Mouse (Mus musculus) forebrain, postnatal 0 days (tissue): ENCODE results near the gene Them7. TPM values are rescaled to one million over a fixed set of nuclear protein-coding genes. Genes with fewer than 3 reads are reported as not detected.
A peak's percentile ranks its signal among the peaks of the same experiment; 100 is the strongest.

ENCODE experiments used
- ATAC-seq: fragments of 200-750 bp; cut with Nextera tagmentation; 2 replicates; pipeline ENCODE4 v1.8.0; 2017; ENCODE audit warnings: mild to moderate bottlenecking, moderate library complexity
- DNase-seq: peaks from one replicate; pipeline ENCODE4 v3.0.0-alpha.2; 2015
- H3K27ac ChIP-seq: fragments of 300-500 bp; sonication (generic); 2 replicates; pipeline ENCODE4 v1.5.1; 2014; ENCODE audit warnings: low read depth, mild to moderate bottlenecking, antibody characterized with exemption, low read length, moderate library complexity, mixed read lengths
- H3K27me3 ChIP-seq: fragments of 300-500 bp; sonication (generic); 2 replicates; pipeline ENCODE4 v1.6.1; 2014; ENCODE audit warnings: mild to moderate bottlenecking, low read length, mixed read lengths; ENCODE audit not compliant: insufficient read depth
- H3K36me3 ChIP-seq: fragments of 300-500 bp; sonication (generic); 2 replicates; pipeline ENCODE4 v1.6.1; 2014; ENCODE audit warnings: mild to moderate bottlenecking, moderate library complexity; ENCODE audit not compliant: insufficient read depth
- H3K4me1 ChIP-seq: fragments of 300-500 bp; sonication (generic); 2 replicates; pipeline ENCODE4 v1.6.1; 2014; ENCODE audit warnings: antibody characterized with exemption; ENCODE audit not compliant: insufficient read depth
- H3K4me2 ChIP-seq: fragments of 300-500 bp; sonication (generic); 2 replicates; pipeline ENCODE4 v1.6.1; 2014; ENCODE audit warnings: low read depth, mild to moderate bottlenecking, moderate library complexity
- H3K4me3 ChIP-seq: fragments of 300-500 bp; sonication (generic); 2 replicates; pipeline ENCODE4 v1.5.1; 2014; ENCODE audit warnings: low read depth, low read length, mixed read lengths
- H3K9ac ChIP-seq: fragments of 300-500 bp; sonication (generic); 2 replicates; pipeline ENCODE4 v1.6.1; 2014; ENCODE audit warnings: mild to moderate bottlenecking
- H3K9me3 ChIP-seq: fragments of 300-500 bp; sonication (generic); 2 replicates; pipeline ENCODE4 v1.6.1; 2016; ENCODE audit warnings: low read length
- CTCF ChIP-seq: sonication (generic); IDR thresholded peaks from 2 replicates; pipeline ENCODE4 v1.5.1; 2016; ENCODE audit warnings: antibody characterized with exemption, control low read depth, low read depth
- WGBS: fragments of 180-500 bp; shearing (Covaris S2); extraction: QIAGEN DNeasy Blood & Tissue Kit; methylation state at CpG from one replicate; pipeline ENCODE4 v1.1.7; 2014; 5-methylcytosine and 5-hydroxymethylcytosine counted together
- polyA plus RNA-seq: library from polyadenylated mRNA; unstranded; fragments of >200 nt; fragmentation: Nextera tagmentation; extraction: Ambion mirVana; gene quantifications from 2 replicates; pipeline ENCODE4 v1.2.1, GENCODE M21; 2015
- total RNA-seq: library from RNA; depleted of rRNA; stranded (reverse); fragments of >200 nt; gene quantifications from 2 replicates; pipeline ENCODE4 v1.2.3, GENCODE M21; 2014

The Them7 gene
- total and polyA plus RNA-seq, 2 experiments from 2014 or later, result not detected

DNA sequence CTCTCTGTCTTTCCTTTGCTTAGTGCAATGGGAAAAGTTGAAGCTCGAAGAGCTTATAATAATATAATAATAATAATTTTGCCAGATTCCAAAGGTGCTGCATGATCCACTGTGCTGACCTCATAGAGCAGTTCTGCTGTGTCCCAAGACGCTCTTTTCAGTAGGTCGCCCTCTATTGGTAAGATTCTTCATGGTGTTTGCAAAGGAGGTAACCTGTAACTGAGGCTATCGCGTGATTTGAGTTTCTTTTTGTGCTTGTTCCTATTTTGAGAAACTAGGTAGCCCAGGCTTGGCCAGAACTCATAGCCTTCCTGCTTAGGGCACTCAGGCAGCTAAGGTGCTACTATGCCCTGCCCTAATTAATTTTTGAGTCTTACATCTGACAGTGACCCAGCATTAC is 34.8 kb upstream of the Them7 start:
- 28% methylated on average over 5 of the region's 5 CpGs for WGBS
- TF ChIP-seq CTCF, result peak; percentile 41; the same call in 1 of the 2 replicates
- H3K27ac ChIP-seq, result no peak overlapping the region
- no peaks in the 10 kb centered on the region for H3K36me3 ChIP-seq
- no peak for DNase-seq
- no peak overlapping the region for H3K9ac ChIP-seq
- no peak overlapping the region for H3K4me2 ChIP-seq
- no peaks in the 10 kb centered on the region for H3K9me3 ChIP-seq
- ATAC-seq, result no peak
- H3K4me1 ChIP-seq, result no peaks in the 10 kb centered on the region
- H3K27me3 ChIP-seq, result no peaks in the 10 kb centered on the region
- H3K4me3 ChIP-seq, result no peak overlapping the region

DNA sequence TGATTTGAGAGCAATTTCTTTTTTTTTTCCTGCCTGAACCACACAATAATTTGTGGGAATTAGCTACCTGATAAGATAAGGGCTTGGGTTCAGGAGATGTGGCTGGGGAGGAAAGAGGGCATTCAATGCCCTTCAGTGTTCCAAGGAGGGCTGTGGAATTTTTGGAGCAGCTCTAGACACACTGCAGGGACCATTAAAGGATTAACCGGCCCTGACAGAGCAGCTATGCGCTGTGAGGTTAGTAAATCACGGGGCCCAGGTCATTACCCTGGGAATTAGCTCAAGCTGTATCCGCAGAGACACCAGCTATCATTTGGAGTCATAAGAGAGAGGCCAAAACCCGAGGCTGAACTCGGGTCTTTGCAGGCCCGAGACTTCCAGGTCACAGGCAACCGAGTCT is 24.0 kb upstream of the Them7 start:
- Histone ChIP-seq H3K27ac (no peak overlapping the region), H3K9ac (no peak overlapping the region), H3K36me3 (no peaks in the 10 kb centered on the region), H3K4me3 (no peak overlapping the region), H3K4me2 (no peak overlapping the region), H3K4me1 (no peaks in the 10 kb centered on the region), H3K27me3 (no peaks in the 10 kb centered on the region), H3K9me3 (no peaks in the 10 kb centered on the region)
- no peak for DNase-seq
- 38% methylated on average over 8 of the region's 8 CpGs for WGBS
- no peak for TF ChIP-seq CTCF
- ATAC-seq, result no peak

DNA sequence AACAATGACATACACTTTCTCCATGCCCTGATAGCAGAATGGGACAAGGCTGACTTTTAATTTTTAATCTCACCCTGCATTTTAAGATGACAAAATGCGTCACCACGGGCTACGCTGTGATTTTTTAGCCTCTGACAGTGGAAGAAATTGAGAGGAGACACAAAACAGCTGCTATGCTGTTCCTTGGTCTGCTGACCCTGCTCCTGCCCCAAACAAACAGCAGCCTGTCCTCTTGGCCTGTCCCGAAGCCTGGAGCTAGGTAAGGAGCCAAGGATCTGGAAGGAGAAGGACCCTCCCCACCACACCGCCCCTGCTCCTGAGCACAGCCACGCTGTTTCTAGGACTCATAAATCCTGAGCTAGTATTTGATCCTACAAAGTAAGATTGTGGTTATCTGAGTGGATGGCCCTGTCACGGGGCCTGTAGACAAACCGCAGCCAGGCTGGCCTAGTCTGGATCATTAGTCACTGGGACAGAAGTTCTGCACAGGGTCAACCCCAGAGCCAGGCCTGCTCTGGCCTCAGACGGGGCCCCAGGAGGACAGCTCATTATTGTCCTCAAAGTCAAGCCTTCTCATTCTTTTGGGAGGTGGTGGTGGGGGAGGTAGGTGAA is 17.5 kb upstream of the Them7 start:
- Histone ChIP-seq H3K4me1 (no peaks in the 10 kb centered on the region), H3K27ac (no peak overlapping the region), H3K36me3 (no peaks in the 10 kb centered on the region), H3K4me3 (no peak overlapping the region), H3K4me2 (no peak overlapping the region), H3K27me3 (no peaks in the 10 kb centered on the region), H3K9ac (no peak overlapping the region), H3K9me3 (no peaks in the 10 kb centered on the region)
- ATAC-seq (no peak), DNase-seq (no peak)
- 86% methylated on average over 9 of the region's 9 CpGs for WGBS
- TF ChIP-seq CTCF, result no peak

DNA sequence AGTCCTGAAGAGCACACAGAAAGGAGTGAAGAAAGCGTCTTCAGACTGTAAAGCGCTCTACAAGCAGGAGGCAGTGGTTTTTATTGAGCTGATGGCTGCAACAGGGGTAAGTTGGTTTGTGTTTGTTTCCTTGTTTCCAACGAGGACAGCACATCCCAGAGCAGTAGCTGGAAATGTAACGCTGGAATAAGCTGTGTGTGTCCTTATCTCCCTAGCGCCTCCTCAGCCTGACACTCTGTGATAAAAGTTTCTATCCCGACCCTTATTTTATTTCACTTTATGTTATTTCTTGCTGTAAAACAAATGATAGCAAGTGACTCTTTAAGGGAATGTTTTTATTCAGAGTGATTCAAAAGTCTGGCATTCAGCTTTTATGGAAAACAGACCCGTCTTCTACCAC is 11.3 kb upstream of the Them7 start:
- H3K27ac ChIP-seq, result no peak overlapping the region
- H3K4me2 ChIP-seq, result no peak overlapping the region
- H3K27me3 ChIP-seq, result no peaks in the 10 kb centered on the region
- H3K9ac ChIP-seq, result no peak overlapping the region
- H3K4me3 ChIP-seq, result no peak overlapping the region
- DNase-seq, result no peak
- no peaks in the 10 kb centered on the region for H3K4me1 ChIP-seq
- no peak for TF ChIP-seq CTCF
- 73% methylated on average over 7 of the region's 7 CpGs for WGBS
- ATAC-seq, result no peak
- no peaks in the 10 kb centered on the region for H3K36me3 ChIP-seq
- H3K9me3 ChIP-seq, result no peaks in the 10 kb centered on the region

DNA sequence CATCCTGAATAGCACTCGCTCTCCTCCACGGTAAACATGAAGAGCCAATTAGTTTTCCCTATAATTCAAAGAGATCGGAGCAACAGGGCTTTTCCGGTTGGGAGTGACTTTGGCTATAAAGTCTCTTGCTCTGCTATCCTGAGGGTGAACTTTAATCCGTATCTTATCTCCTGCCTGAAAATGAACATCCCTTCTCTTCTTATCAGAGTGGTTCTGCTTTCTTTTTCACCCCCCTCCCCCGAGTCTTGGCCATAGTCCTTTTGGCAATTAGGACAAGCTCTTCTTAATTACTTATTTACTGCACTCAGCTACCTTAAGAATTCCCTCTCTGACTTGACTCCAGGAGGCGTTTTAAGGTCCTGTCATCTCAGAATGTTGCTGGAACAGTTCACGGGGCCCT is 8.2 kb upstream of the Them7 start:
- Histone ChIP-seq H3K4me1 (no peaks in the 10 kb centered on the region), H3K9ac (no peak overlapping the region), H3K36me3 (no peaks in the 10 kb centered on the region), H3K9me3 (no peaks in the 10 kb centered on the region), H3K4me3 (no peak overlapping the region), H3K27ac (no peak overlapping the region), H3K27me3 (no peaks in the 10 kb centered on the region), H3K4me2 (no peak overlapping the region)
- TF ChIP-seq CTCF, result no peak
- DNase-seq, result no peak
- WGBS, result 42% methylated on average over 8 of the region's 8 CpGs
- no peak for ATAC-seq

DNA sequence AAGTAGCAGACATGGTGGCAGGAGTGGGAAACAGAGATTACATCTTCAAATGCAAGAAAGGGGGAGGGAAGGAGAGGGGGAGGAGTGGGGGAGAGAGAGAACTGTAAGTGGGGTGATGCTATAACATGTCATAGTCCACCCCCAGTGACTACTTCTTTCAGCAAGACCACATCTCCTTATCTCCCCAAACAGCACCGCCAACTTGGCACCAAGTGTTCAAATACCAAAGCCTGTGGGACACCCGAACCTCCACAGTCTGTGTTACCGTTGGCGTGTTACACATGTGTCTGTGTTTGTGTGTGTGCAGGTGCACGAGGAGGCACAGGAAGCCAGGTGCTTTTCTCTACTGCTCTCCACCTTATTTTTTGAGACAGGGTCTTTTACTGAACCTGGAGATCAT is 4.9 kb upstream of the Them7 start:
- 89% methylated on average over 5 of the region's 5 CpGs for WGBS
- Histone ChIP-seq H3K4me3 (no peak overlapping the region), H3K27ac (no peak overlapping the region), H3K36me3 (no peaks in the 10 kb centered on the region), H3K27me3 (peaks cover 4% of the 10 kb centered on the region; the same call in 1 of the 2 replicates), H3K4me1 (no peaks in the 10 kb centered on the region), H3K9ac (no peak overlapping the region), H3K9me3 (no peaks in the 10 kb centered on the region), H3K4me2 (no peak overlapping the region)
- DNase-seq, result no peak
- ATAC-seq, result no peak
- TF ChIP-seq CTCF, result no peak

DNA sequence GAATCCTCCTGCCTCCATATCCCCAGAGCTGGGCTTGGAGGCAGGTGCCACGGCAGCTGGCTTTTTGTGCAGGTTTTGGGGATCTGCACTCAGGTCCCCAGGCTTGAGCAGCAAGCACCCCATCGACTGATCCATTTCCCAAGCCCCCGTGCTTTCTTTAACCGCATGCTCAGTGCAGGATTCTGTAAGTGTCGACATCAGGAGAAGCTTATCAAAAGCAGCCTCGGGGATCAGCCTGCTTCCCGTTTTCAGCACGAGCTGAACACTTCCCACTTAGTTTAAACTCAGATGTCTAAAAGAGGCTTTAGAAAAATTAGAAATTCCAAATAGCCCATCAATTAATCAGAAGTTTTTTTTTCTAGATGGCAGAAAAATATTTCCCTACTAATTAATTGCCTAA is 4.5 kb upstream of the Them7 start:
- H3K9ac ChIP-seq, result no peak overlapping the region

More for the DNA sequence above, 4.5 kb upstream of the Them7 start:
- no peak for TF ChIP-seq CTCF
- H3K4me2 ChIP-seq, result no peak overlapping the region
- 68% methylated on average over 8 of the region's 8 CpGs for WGBS
- H3K4me1 ChIP-seq, result no peaks in the 10 kb centered on the region
- peaks cover 8% of the 10 kb centered on the region; the same call in 1 of the 2 replicates for H3K27me3 ChIP-seq
- H3K9me3 ChIP-seq, result no peaks in the 10 kb centered on the region
- H3K36me3 ChIP-seq, result no peaks in the 10 kb centered on the region
- no peak overlapping the region for H3K27ac ChIP-seq
- DNase-seq (no peak), ATAC-seq (no peak)
- H3K4me3 ChIP-seq, result no peak overlapping the region
